Mouse (Mus musculus) kidney, postnatal 0 days (tissue): ENCODE data around the gene Rpl23a. TPM values are rescaled to one million over a fixed set of nuclear protein-coding genes. Genes with fewer than 3 reads are reported as not detected.

Experiments
- ATAC-seq: fragments of 200-750 bp; cut with Nextera tagmentation; replicated peaks from 2 replicates; pipeline ENCODE4 v1.8.0; 2017; ENCODE audit warnings: low read depth, moderate number of reproducible peaks, moderate TSS enrichment, moderate library complexity; ENCODE audit not compliant: low FRiP score
- DNase-seq: peaks from one replicate; pipeline ENCODE4 v3.0.0-alpha.2; 2016; ENCODE audit warnings: low spot score
- H3K27ac ChIP-seq: fragments of 300-500 bp; sonication (generic); 2 replicates; pipeline ENCODE4 v1.5.1; 2014; ENCODE audit warnings: mild to moderate bottlenecking
- H3K27me3 ChIP-seq: fragments of 300-500 bp; sonication (generic); 2 replicates; pipeline ENCODE4 v1.6.1; 2014; ENCODE audit warnings: low read length, mixed read lengths; ENCODE audit not compliant: insufficient read depth
- H3K36me3 ChIP-seq: fragments of 300-500 bp; sonication (generic); 2 replicates; pipeline ENCODE4 v1.6.1; 2014; ENCODE audit warnings: low read length, mixed read lengths; ENCODE audit not compliant: insufficient read depth
- H3K4me1 ChIP-seq: fragments of 300-500 bp; sonication (generic); replicated peaks from 2 replicates; pipeline ENCODE4 v1.6.1; 2014; ENCODE audit warnings: antibody characterized with exemption, low read length, mixed read lengths; ENCODE audit not compliant: insufficient read depth
- H3K4me2 ChIP-seq: fragments of 300-500 bp; sonication (generic); 2 replicates; pipeline ENCODE4 v1.6.1; 2014; ENCODE audit warnings: mild to moderate bottlenecking, low read length, moderate library complexity, mixed read lengths
- H3K4me3 ChIP-seq: fragments of 300-500 bp; sonication (generic); replicated peaks from 2 replicates; pipeline ENCODE4 v1.5.1; 2014; ENCODE audit warnings: low read depth, low read length
- H3K9ac ChIP-seq: fragments of 300-500 bp; sonication (generic); 2 replicates; pipeline ENCODE4 v1.6.1; 2014; ENCODE audit warnings: low read depth, low read length
- H3K9me3 ChIP-seq: fragments of 300-500 bp; sonication (generic); replicated peaks from 2 replicates; pipeline ENCODE4 v1.6.1; 2016; ENCODE audit warnings: low read length, inconsistent platforms, mixed read lengths
- CTCF ChIP-seq: IDR thresholded peaks from 2 replicates; pipeline ENCODE4 v1.5.1; 2016; ENCODE audit warnings: antibody characterized with exemption, low read depth, mild to moderate bottlenecking, moderate library complexity
- WGBS: fragments of 180-500 bp; shearing (Covaris S2); extraction: QIAGEN DNeasy Blood & Tissue Kit; methylation state at CpG from one replicate; pipeline ENCODE4 v1.1.7; 2014; 5-methylcytosine and 5-hydroxymethylcytosine counted together
- polyA plus RNA-seq: library from polyadenylated mRNA; unstranded; fragments of >200 nt; fragmentation: Nextera tagmentation; extraction: Ambion mirVana; gene quantifications from 2 replicates; pipeline ENCODE4 v1.2.1, GENCODE M21; 2015

The Rpl23a gene
- polyA plus RNA-seq, 1 experiment from 2014 or later = 1,636 TPM

- whole genome bisulfite sequencing = 64% methylated on average over 7 of the region's 7 CpGs
- no peaks in the 10 kb centered on the region for H3K9me3 ChIP-seq
- no peak overlapping the region for H3K4me2 ChIP-seq
- no peaks in the 10 kb centered on the region for H3K27me3 ChIP-seq
- TF ChIP-seq CTCF = no peak
- ATAC-seq (no peak), DNase-seq (no peak)
- peaks cover 3% of the 10 kb centered on the region; the same call in 1 of the 2 replicates for H3K4me1 ChIP-seq
- H3K36me3 ChIP-seq = peaks cover 80% of the 10 kb centered on the region
- H3K9ac ChIP-seq = no peak overlapping the region
- H3K4me3 ChIP-seq = no peak overlapping the region
- H3K27ac ChIP-seq = no peak overlapping the region
These were observed 27.2 kb upstream of the Rpl23a start for GRCm38 (mm10) chr11:78210615-78211014.

GRCm38 (mm10) chr11:78209886-78210285, 26.5 kb upstream of the Rpl23a start:
- Histone ChIP-seq H3K27ac (no peak overlapping the region), H3K4me2 (no peak overlapping the region), H3K9me3 (no peaks in the 10 kb centered on the region), H3K9ac (no peak overlapping the region), H3K4me1 (peaks cover 3% of the 10 kb centered on the region; the same call in 1 of the 2 replicates), H3K27me3 (no peaks in the 10 kb centered on the region), H3K36me3 (peaks cover 75% of the 10 kb centered on the region), H3K4me3 (no peak overlapping the region)
- ATAC-seq (no peak), DNase-seq (no peak)
- TF ChIP-seq CTCF = no peak
- 89% methylated on average over 6 of the region's 6 CpGs for WGBS

GRCm38 (mm10) chr11:78207190-78207589, 23.8 kb upstream of the Rpl23a start:
- Histone ChIP-seq H3K9me3 (no peaks in the 10 kb centered on the region), H3K27me3 (no peaks in the 10 kb centered on the region), H3K36me3 (peaks cover 54% of the 10 kb centered on the region), H3K9ac (no peak overlapping the region), H3K4me1 (peaks cover 3% of the 10 kb centered on the region; the same call in 1 of the 2 replicates), H3K4me3 (no peak overlapping the region), H3K27ac (no peak overlapping the region), H3K4me2 (no peak overlapping the region)
- no peak for TF ChIP-seq CTCF
- ATAC-seq (no peak), DNase-seq (no peak)
- 86% methylated on average over 7 of the region's 7 CpGs for WGBS

GRCm38 (mm10) chr11:78205361-78206206, 22.2 kb upstream of the Rpl23a start:
- DNase-seq (peak; percentile 78), ATAC-seq (no peak; the same call in 1 of the 2 replicates)
- WGBS = 24% methylated on average over 13 of the region's 13 CpGs
- H3K27ac ChIP-seq = peak overlapping the region; percentile 57
- no peak overlapping the region for H3K4me2 ChIP-seq
- H3K27me3 ChIP-seq = no peaks in the 10 kb centered on the region
- H3K36me3 ChIP-seq = peaks cover 39% of the 10 kb centered on the region
- peak overlapping the region; percentile 18; the same call in 1 of the 2 replicates for H3K9ac ChIP-seq
- no peak overlapping the region for H3K4me3 ChIP-seq
- no peaks in the 10 kb centered on the region for H3K9me3 ChIP-seq
- no peak for TF ChIP-seq CTCF
- peaks cover 3% of the 10 kb centered on the region; the same call in 1 of the 2 replicates for H3K4me1 ChIP-seq

GRCm38 (mm10) chr11:78204287-78204686, 20.9 kb upstream of the Rpl23a start:
- no peak overlapping the region for H3K27ac ChIP-seq
- WGBS = 74% methylated on average over 6 of the region's 6 CpGs
- no peak overlapping the region for H3K4me2 ChIP-seq
- H3K9ac ChIP-seq = no peak overlapping the region
- ATAC-seq (no peak), DNase-seq (no peak)
- peaks cover 27% of the 10 kb centered on the region for H3K36me3 ChIP-seq
- no peaks in the 10 kb centered on the region for H3K27me3 ChIP-seq
- H3K4me1 ChIP-seq = peaks cover 3% of the 10 kb centered on the region; the same call in 1 of the 2 replicates
- H3K9me3 ChIP-seq = no peaks in the 10 kb centered on the region
- H3K4me3 ChIP-seq = no peak overlapping the region
- no peak for TF ChIP-seq CTCF

GRCm38 (mm10) chr11:78202372-78202771, 19.0 kb upstream of the Rpl23a start:
- WGBS = 74% methylated on average over 3 of the region's 3 CpGs
- Histone ChIP-seq H3K4me1 (peaks cover 3% of the 10 kb centered on the region; the same call in 1 of the 2 replicates), H3K9me3 (no peaks in the 10 kb centered on the region), H3K27me3 (no peaks in the 10 kb centered on the region), H3K36me3 (peaks cover 8% of the 10 kb centered on the region), H3K4me3 (no peak overlapping the region), H3K27ac (no peak overlapping the region), H3K9ac (no peak overlapping the region), H3K4me2 (no peak overlapping the region)
- DNase-seq (no peak), ATAC-seq (no peak)
- TF ChIP-seq CTCF = no peak
